Mouse (Mus musculus) neural tube, embryonic 11.5 days (tissue): ENCODE data around the gene Gm45233. TPM values are rescaled to one million over a fixed set of nuclear protein-coding genes. Genes with fewer than 3 reads are reported as not detected.

ENCODE experiments used
- ATAC-seq: fragments of 200-750 bp; cut with Nextera tagmentation; 2 replicates; pipeline ENCODE4 v1.8.0; 2017; ENCODE audit warnings: moderate number of reproducible peaks, mild to moderate bottlenecking, moderate TSS enrichment, moderate library complexity; ENCODE audit not compliant: insufficient read depth, low FRiP score, low TSS enrichment
- DNase-seq: peaks from one replicate; pipeline ENCODE4 v3.0.0-alpha.2; 2015; ENCODE audit warnings: low spot score
- H3K27ac ChIP-seq: fragments of 300-500 bp; sonication (generic); 2 replicates; pipeline ENCODE4 v1.5.1; 2014; ENCODE audit warnings: low read depth, mild to moderate bottlenecking, low read length
- H3K27me3 ChIP-seq: fragments of 300-500 bp; sonication (generic); 2 replicates; pipeline ENCODE4 v1.6.1; 2014; ENCODE audit warnings: mild to moderate bottlenecking, low read length, mixed read lengths; ENCODE audit not compliant: control insufficient read depth, insufficient read depth
- H3K36me3 ChIP-seq: fragments of 300-500 bp; sonication (generic); 2 replicates; pipeline ENCODE4 v1.6.1; 2014; ENCODE audit warnings: mild to moderate bottlenecking, low read length, moderate library complexity, mixed read lengths; ENCODE audit not compliant: control insufficient read depth, insufficient read depth
- H3K4me1 ChIP-seq: fragments of 300-500 bp; sonication (generic); 2 replicates; pipeline ENCODE4 v1.6.1; 2014; ENCODE audit warnings: low read length, mixed read lengths; ENCODE audit not compliant: control insufficient read depth, insufficient read depth
- H3K4me2 ChIP-seq: fragments of 300-500 bp; sonication (generic); 2 replicates; pipeline ENCODE4 v1.6.1; 2014; ENCODE audit warnings: low read depth, mild to moderate bottlenecking, moderate library complexity
- H3K4me3 ChIP-seq: fragments of 300-500 bp; sonication (generic); 2 replicates; pipeline ENCODE4 v1.5.1; 2014; ENCODE audit warnings: low read depth, low read length
- H3K9ac ChIP-seq: fragments of 300-500 bp; sonication (generic); 2 replicates; pipeline ENCODE4 v1.6.1; 2014; ENCODE audit warnings: mild to moderate bottlenecking, low read length
- H3K9me3 ChIP-seq: fragments of 300-500 bp; sonication (generic); 2 replicates; pipeline ENCODE4 v1.6.1; 2016; ENCODE audit warnings: low read length; ENCODE audit not compliant: control insufficient read depth
- WGBS: fragments of 180-500 bp; shearing (Covaris S2); extraction: QIAGEN DNeasy Blood & Tissue Kit; methylation state at CpG from one replicate; pipeline ENCODE4 v1.1.7; 2014; 5-methylcytosine and 5-hydroxymethylcytosine counted together
- polyA plus RNA-seq: library from polyadenylated mRNA; unstranded; fragments of >200 nt; fragmentation: Nextera tagmentation; extraction: Ambion mirVana; gene quantifications from 2 replicates; pipeline ENCODE4 v1.2.1, GENCODE M21; 2014

Gene Gm45233
- polyA plus RNA-seq, 1 experiment from 2014 or later = not detected

DNA sequence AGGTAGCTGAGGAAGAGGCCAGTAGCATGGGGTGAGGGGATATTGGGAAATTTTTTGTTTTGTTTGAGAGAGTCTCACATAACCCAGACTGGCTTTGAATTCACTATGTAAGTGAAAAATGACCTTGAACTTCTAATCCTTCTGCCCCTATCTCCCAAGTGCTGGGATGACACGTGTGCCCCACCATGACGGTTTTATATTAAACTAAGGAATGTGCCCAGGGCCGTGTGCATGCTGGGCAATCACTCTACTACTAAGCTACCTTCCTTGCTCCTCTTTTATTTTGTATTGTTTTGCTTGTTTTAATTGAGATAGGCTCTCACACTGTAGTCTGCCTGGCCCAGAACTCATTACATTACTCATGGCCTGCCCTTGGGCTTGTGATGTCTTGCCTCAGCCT, 2.9 kb upstream of the Gm45233 start:
- H3K36me3 ChIP-seq = no peaks in the 10 kb centered on the region
- H3K27me3 ChIP-seq = no peaks in the 10 kb centered on the region
- H3K9ac ChIP-seq = no peak overlapping the region
- DNase-seq (no peak), ATAC-seq (no peak)
- no peak overlapping the region for H3K4me3 ChIP-seq
- no peak overlapping the region for H3K4me2 ChIP-seq
- H3K4me1 ChIP-seq = 0 out of 2 replicates have a peak, but pooled peaks cover 4% of the 10 kb centered on the region
- WGBS = 81% methylated on average over 3 of the region's 3 CpGs
- no peaks in the 10 kb centered on the region for H3K9me3 ChIP-seq
- no peak overlapping the region for H3K27ac ChIP-seq

GRCm38 (mm10) chr7:43442684-43443083, 1.2 kb upstream of the Gm45233 start:
- Histone ChIP-seq H3K36me3 (no peaks in the 10 kb centered on the region), H3K9ac (peak overlapping the region; percentile 70), H3K27ac (peak overlapping the region; percentile 65; the same call in 1 of the 2 replicates), H3K4me1 (0 out of 2 replicates have a peak, but pooled peaks cover 4% of the 10 kb centered on the region), H3K27me3 (no peaks in the 10 kb centered on the region), H3K9me3 (no peaks in the 10 kb centered on the region), H3K4me3 (peak overlapping the region; percentile 48), H3K4me2 (peak overlapping the region; percentile 81)
- 17% methylated on average over 9 of the region's 9 CpGs for WGBS
- no peak for ATAC-seq
- no peak for DNase-seq

DNA sequence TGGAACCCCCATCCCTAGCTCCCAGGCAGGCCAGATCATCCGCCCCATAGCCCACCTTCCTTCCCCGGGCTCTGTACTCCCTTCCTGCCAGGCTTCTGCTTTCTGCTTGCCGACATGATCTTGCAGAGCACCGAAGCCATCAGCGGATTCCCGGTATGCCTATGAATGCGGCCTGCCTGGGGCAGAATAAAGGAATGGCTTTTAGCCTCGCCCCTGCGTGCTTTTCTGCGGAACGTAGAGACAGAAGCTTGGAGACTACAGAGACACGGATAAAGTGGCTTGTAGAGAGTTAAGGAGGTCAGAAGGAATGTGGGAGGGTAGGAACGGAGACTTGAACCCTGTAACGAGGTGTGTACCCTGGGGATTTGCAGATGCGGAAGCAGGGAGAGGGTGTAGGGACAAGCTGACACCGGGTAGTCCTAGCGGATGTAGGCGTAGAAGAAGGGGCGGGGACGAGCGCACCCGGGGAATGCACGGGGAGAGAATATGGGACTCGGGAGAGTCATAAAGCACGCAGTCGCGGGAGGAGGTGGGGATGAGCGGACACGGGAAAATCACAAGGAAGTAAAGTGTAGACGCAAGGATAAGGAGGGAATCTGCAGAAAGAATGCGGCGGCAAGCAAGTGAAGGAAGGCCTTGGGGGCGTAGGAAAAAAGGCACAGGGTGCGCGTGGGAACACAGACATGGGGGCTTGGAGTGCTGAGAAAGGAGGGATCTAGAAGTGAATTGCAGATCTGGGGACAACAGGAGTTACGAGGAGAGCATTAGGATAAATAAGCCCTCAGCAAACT, 607 bp upstream of the Gm45233 start:
- peak; percentile 71 for DNase-seq
- ATAC-seq = peak; percentile 82
- H3K4me1 ChIP-seq = 0 out of 2 replicates have a peak, but pooled peaks cover 4% of the 10 kb centered on the region

DNA sequence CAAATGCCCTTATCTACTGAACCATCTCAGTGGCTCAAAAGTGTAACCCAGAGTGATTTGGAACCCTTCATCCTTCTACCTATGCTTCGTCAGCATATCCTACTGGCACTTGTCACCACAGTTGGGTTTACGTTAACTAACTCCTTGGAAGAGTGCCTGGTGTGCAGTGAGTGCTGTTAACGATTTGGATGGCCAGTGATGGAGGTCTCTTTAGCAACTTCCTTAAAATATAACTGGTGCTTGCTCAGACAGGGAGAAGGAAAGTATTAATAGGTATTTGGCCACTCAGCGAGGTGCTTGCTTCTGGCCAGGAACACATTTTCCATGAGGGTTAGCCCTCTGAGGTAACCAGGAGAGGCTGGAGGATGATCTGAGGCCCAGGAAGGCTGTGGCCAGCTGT, 3.9 kb downstream of the Gm45233 start:
- WGBS = 90% methylated on average over 4 of the region's 4 CpGs
- no peak overlapping the region for H3K27ac ChIP-seq
- no peaks in the 10 kb centered on the region for H3K9me3 ChIP-seq
- H3K4me1 ChIP-seq = 0 out of 2 replicates have a peak, but pooled peaks cover 4% of the 10 kb centered on the region
- no peak overlapping the region for H3K4me3 ChIP-seq
- ATAC-seq (no peak), DNase-seq (no peak)
- H3K9ac ChIP-seq = no peak overlapping the region
- H3K27me3 ChIP-seq = no peaks in the 10 kb centered on the region
- no peaks in the 10 kb centered on the region; the same call in 1 of the 2 replicates for H3K36me3 ChIP-seq
- no peak overlapping the region for H3K4me2 ChIP-seq

More for the DNA sequence above, 607 bp upstream of the Gm45233 start:
- peak overlapping the region; percentile 65 for H3K27ac ChIP-seq
- no peaks in the 10 kb centered on the region for H3K27me3 ChIP-seq
- WGBS = under 1% methylated on average over 36 of the region's 36 CpGs
- no peaks in the 10 kb centered on the region for H3K9me3 ChIP-seq
- no peaks in the 10 kb centered on the region for H3K36me3 ChIP-seq
- peak overlapping the region; percentile 48 for H3K4me3 ChIP-seq
- H3K9ac ChIP-seq = peak overlapping the region; percentile 70
- peak overlapping the region; percentile 81 for H3K4me2 ChIP-seq

DNA sequence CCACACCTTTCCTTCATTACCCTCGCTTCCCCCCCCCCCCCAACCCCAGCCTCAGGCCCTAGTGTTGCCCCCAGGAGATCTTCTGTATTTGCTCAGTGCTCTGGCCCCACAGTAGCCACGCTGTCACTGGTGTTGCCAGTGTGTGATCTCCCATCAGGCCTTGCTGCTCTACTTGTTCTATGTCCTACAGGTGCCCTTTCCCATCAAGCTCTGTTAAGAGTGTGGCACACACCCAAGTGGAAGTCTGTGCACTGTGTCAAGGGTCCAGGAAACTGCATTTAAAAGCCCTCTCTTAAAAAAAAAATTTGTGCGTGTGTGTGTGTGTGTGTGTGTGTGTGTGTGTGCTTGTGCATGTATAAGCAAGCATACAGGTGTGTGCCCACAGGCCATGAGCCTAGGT, 4.3 kb downstream of the Gm45233 start:
- ATAC-seq = no peak
- H3K4me1 ChIP-seq = 0 out of 2 replicates have a peak, but pooled peaks cover 4% of the 10 kb centered on the region
- H3K27ac ChIP-seq = no peak overlapping the region
- DNase-seq = no peak
- no peak overlapping the region for H3K9ac ChIP-seq
- H3K27me3 ChIP-seq = no peaks in the 10 kb centered on the region
- no peaks in the 10 kb centered on the region; the same call in 1 of the 2 replicates for H3K36me3 ChIP-seq
- no peak overlapping the region for H3K4me2 ChIP-seq
- WGBS = 90% methylated on average over 2 of the region's 3 CpGs
- H3K4me3 ChIP-seq = no peak overlapping the region
- no peaks in the 10 kb centered on the region for H3K9me3 ChIP-seq

DNA sequence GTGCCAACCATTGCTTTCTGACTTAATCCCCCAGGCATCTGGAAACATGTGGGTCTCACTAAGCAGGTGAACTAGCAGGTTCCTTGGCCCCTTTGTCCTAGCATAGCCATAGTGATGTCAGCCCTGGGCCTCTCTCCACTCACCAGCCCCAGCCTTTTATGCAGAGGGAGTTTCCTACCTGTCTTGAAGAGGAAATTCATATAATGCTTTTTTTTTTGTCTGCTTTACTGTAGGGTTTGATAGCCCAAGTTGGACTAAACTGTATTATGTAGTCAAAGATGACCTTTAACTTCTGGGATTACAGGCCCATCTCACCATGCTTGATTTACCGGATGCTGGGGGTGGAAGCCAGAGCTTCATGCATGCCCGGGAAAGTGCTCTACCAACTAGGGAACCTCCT, 5.9 kb downstream of the Gm45233 start:
- no peak overlapping the region for H3K9ac ChIP-seq
- H3K36me3 ChIP-seq = peaks cover 4% of the 10 kb centered on the region
- no peak overlapping the region for H3K27ac ChIP-seq
- 0 out of 2 replicates have a peak, but pooled peaks cover 1% of the 10 kb centered on the region for H3K4me1 ChIP-seq
- no peak overlapping the region for H3K4me2 ChIP-seq
- no peaks in the 10 kb centered on the region for H3K27me3 ChIP-seq
- 81% methylated on average over 2 of the region's 2 CpGs for WGBS
- H3K9me3 ChIP-seq = no peaks in the 10 kb centered on the region
- ATAC-seq = no peak
- no peak for DNase-seq
- no peak overlapping the region for H3K4me3 ChIP-seq

- Histone ChIP-seq H3K36me3 (peaks cover 4% of the 10 kb centered on the region), H3K27ac (no peak overlapping the region), H3K4me2 (no peak overlapping the region), H3K4me1 (no peaks in the 10 kb centered on the region), H3K9ac (no peak overlapping the region), H3K4me3 (no peak overlapping the region), H3K9me3 (no peaks in the 10 kb centered on the region), H3K27me3 (no peaks in the 10 kb centered on the region)
- DNase-seq (no peak), ATAC-seq (no peak)
- 93% methylated on average over 11 of the region's 11 CpGs for WGBS
Measured at GRCm38 (mm10) chr7:43451726-43452125, 7.8 kb downstream of the Gm45233 start.

DNA sequence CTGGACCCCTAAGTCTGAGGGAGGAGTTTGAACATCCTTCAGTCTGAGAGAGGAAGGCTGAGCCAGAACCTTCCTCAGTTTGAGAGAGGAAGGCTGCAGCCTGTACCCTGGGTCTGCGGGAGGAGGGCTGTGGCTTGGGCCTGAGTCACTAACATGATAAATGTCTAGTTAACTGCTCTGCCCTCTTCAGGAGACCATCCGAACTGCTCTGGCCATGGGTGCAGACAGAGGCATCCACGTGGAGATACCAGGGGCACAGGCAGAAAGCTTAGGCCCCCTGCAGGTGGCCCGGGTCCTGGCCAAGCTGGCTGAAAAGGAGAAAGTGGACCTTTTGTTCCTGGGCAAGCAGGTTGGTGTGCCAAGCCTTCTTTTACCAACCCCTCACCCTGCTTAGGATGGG, 8.7 kb downstream of the Gm45233 start:
- DNase-seq = no peak
- WGBS = 44% methylated on average over 4 of the region's 4 CpGs
- no peaks in the 10 kb centered on the region for H3K4me1 ChIP-seq
- H3K27ac ChIP-seq = no peak overlapping the region
- no peak overlapping the region for H3K4me3 ChIP-seq
- no peak for ATAC-seq
- H3K9ac ChIP-seq = no peak overlapping the region
- no peak overlapping the region for H3K4me2 ChIP-seq
- no peaks in the 10 kb centered on the region for H3K9me3 ChIP-seq
- no peaks in the 10 kb centered on the region for H3K27me3 ChIP-seq
- peaks cover 6% of the 10 kb centered on the region for H3K36me3 ChIP-seq
